Mouse (Mus musculus) myocyte (in vitro differentiated cells): ENCODE data around the gene Fkbp8. TPM values are rescaled to one million over a fixed set of nuclear protein-coding genes. Genes with fewer than 3 reads are reported as not detected.
A peak's percentile ranks its signal among the peaks of the same experiment; 100 is the strongest.

Experiments
- H3K27me3 ChIP-seq: one replicate; pipeline ENCODE4 v1.6.1; 2011; ENCODE audit not compliant: control insufficient read depth, insufficient read depth, insufficient read length
- H3K36me3 ChIP-seq: one replicate; pipeline ENCODE4 v1.6.1; 2011; ENCODE audit not compliant: control insufficient read depth, insufficient read depth
- H3K4me2 ChIP-seq: one replicate; pipeline ENCODE4 v1.6.1; 2011; ENCODE audit warnings: low read depth, control low read depth
- H3K4me3 ChIP-seq: one replicate; pipeline ENCODE4 v1.5.1; 2011; ENCODE audit warnings: mild to moderate bottlenecking, control low read depth, moderate library complexity
- H3K79me2 ChIP-seq: one replicate; pipeline ENCODE4 v1.6.1; 2011; ENCODE audit not compliant: control insufficient read depth, insufficient read depth
- H3ac ChIP-seq: one replicate; pipeline ENCODE4 v1.6.1; 2011; ENCODE audit not compliant: control insufficient read depth, insufficient read length
- CEBPB ChIP-seq: IDR thresholded peaks from 2 replicates; pipeline ENCODE4 v1.6.1; 2011; ENCODE audit warnings: mild to moderate bottlenecking, moderate library complexity; ENCODE audit not compliant: poor library complexity, insufficient read depth, severe bottlenecking
- E2F4 ChIP-seq: IDR thresholded peaks from one replicate; pipeline ENCODE4 v1.6.1; 2011; ENCODE audit warnings: mild to moderate bottlenecking, control low read depth, moderate library complexity; ENCODE audit not compliant: insufficient read depth
- MAX ChIP-seq: IDR thresholded peaks from one replicate; pipeline ENCODE4 v1.6.1; 2011; ENCODE audit warnings: low read depth, mild to moderate bottlenecking, control low read depth
- MYOD1 ChIP-seq, 3 experiments: IDR thresholded peaks; one replicate each; pipeline ENCODE4 v1.6.1; 2011; ENCODE audit warnings: control low read depth in 2 of 3, low read depth in 2 of 3, mild to moderate bottlenecking in 2 of 3, moderate library complexity in 1 of 3; ENCODE audit not compliant: insufficient read length in 2 of 3, control insufficient read depth in 1 of 3
- MYOG ChIP-seq, 3 experiments: IDR thresholded peaks; one replicate each; pipeline ENCODE4 v1.6.1; 2011; ENCODE audit warnings: control low read depth in 2 of 3, low read depth in 2 of 3, mild to moderate bottlenecking in 2 of 3; ENCODE audit not compliant: insufficient read length in 2 of 3, control insufficient read depth in 1 of 3, insufficient read depth in 1 of 3
- POLR2A ChIP-seq: IDR thresholded peaks from one replicate; pipeline ENCODE4 v1.6.1; 2011; ENCODE audit warnings: low read depth, mild to moderate bottlenecking, control low read depth, moderate library complexity; ENCODE audit not compliant: insufficient read length
- POLR2AphosphoS2 ChIP-seq: IDR thresholded peaks from one replicate; pipeline ENCODE4 v1.6.1; 2011; ENCODE audit warnings: low read depth, control low read depth; ENCODE audit not compliant: insufficient read length
- REST ChIP-seq: IDR thresholded peaks from one replicate; pipeline ENCODE4 v1.6.1; 2011; ENCODE audit warnings: mild to moderate bottlenecking, control low read depth, moderate library complexity; ENCODE audit not compliant: insufficient read depth, insufficient read length
- SRF ChIP-seq: IDR thresholded peaks from one replicate; pipeline ENCODE4 v1.6.1; 2011; ENCODE audit warnings: low read depth; ENCODE audit not compliant: control insufficient read depth, insufficient read length
- TCF12 ChIP-seq: IDR thresholded peaks from one replicate; pipeline ENCODE4 v1.6.1; 2011; ENCODE audit warnings: mild to moderate bottlenecking, control low read depth; ENCODE audit not compliant: poor library complexity, insufficient read depth, severe bottlenecking
- TCF3 ChIP-seq: IDR thresholded peaks from one replicate; pipeline ENCODE4 v1.6.1; 2011; ENCODE audit warnings: low read depth, control low read depth; ENCODE audit not compliant: insufficient read length
- USF1 ChIP-seq: IDR thresholded peaks from one replicate; pipeline ENCODE4 v1.6.1; 2011; ENCODE audit warnings: low read depth, mild to moderate bottlenecking, control low read depth, moderate library complexity
- polyA plus RNA-seq: library from polyadenylated mRNA; unstranded; fragments of >200 nt; fragmentation: generic; extraction: Trizol; gene quantifications from one replicate; pipeline ENCODE4 v1.2.1, GENCODE M21; 2012; ENCODE audit warnings: missing spikeins

The Fkbp8 gene
- polyA plus RNA-seq, 1 experiment = 329 TPM

DNA sequence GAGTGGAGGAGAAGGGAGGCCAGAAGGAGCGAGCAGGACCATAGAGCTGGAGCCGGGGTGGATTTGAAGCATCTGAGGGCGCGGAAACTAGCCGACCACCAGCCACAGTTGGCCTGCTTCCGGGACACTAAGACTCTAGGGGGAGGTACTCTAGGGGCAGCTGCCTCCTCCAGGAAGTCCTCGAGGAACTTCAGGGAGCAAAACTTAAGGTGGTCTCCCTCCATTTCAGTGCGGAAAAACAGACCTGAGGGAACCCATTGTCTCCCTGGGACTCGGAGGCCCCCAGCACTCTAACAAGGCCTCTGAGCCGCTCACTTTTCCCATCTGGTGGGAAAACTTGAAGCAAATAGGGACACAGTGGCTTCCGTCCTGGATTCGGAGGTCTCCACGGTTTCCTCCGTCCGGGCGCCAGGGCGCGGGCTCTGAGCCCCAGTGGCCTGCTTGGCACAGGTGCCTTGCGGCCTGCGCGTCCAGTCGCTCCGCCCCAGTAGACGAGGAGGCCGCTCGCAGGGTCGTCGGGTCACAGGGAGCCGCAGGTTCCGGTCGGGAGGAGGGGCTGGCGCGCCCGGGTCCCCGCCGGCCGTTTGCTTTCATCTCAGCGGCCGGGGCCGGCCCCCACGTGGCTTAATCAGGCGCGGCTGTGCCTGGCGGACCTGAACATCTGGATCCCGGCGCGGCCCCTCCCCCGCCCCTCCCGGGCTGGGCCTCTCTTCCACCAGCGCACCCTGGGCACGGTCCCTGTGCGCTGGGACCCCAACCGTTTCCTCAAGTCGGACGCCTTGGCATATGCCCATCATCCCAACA lies 39.3 kb upstream of the Fkbp8 start:
- TF ChIP-seq MAX (no peak), TCF12 (no peak), CEBPB (no peak)
- H3K4me3 ChIP-seq = no peak overlapping the region
- no peak overlapping the region for H3ac ChIP-seq
- no peaks in the 10 kb centered on the region for H3K79me2 ChIP-seq
- H3K4me2 ChIP-seq = no peak overlapping the region
- H3K36me3 ChIP-seq = no peaks in the 10 kb centered on the region
- H3K27me3 ChIP-seq = no peaks in the 10 kb centered on the region

DNA sequence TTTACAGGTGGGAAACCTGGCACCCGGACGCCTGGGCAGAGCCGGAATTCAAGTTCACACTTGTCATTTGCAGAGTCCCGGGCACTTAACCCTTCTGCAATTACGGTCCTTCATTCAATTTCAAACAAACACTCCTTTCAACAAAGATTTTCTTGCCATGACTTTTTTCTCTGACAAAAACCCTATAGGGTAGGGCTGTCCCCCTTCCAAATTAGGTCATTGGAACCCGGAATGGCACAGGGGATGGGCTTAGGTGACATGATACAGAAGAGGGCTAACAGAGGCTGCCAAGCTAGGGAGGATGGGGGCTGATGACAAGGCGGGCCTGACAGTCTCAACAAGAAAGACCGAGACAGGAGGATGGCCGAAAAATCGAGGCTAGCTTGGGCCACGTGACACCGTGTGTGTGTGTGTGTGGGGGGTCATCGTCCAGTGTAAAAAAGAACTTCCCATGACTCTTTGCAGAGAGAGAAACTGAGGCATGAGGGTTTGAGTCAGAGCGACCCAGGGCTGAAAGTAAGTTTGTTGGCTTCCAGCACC lies 38.5 kb upstream of the Fkbp8 start:
- Histone ChIP-seq H3ac (no peak overlapping the region), H3K4me2 (no peak overlapping the region), H3K27me3 (no peaks in the 10 kb centered on the region), H3K36me3 (no peaks in the 10 kb centered on the region), H3K4me3 (no peak overlapping the region), H3K79me2 (peaks cover 4% of the 10 kb centered on the region)
- TF ChIP-seq TCF3 = no peak
- no peak for TF ChIP-seq MAX
- TF ChIP-seq MYOG (IDR thresholded peaks at IDR 0.05; ENCODE audit: control insufficient read depth in 1 of 3, insufficient read depth in 1 of 3, insufficient read length in 2 of 3, low read depth in 2 of 3) = no peak
- no peak for TF ChIP-seq REST
- TF ChIP-seq POLR2A = no peak
- no peak for TF ChIP-seq E2F4
- no peak for TF ChIP-seq USF1
- no peak for TF ChIP-seq MYOD1 (IDR thresholded peaks at IDR 0.05; ENCODE audit: control insufficient read depth in 1 of 3, insufficient read length in 2 of 3, low read depth in 2 of 3)
- TF ChIP-seq CEBPB = no peak
- TF ChIP-seq SRF = no peak
- TF ChIP-seq POLR2AphosphoS2 = no peak
- TF ChIP-seq TCF12 = no peak

DNA sequence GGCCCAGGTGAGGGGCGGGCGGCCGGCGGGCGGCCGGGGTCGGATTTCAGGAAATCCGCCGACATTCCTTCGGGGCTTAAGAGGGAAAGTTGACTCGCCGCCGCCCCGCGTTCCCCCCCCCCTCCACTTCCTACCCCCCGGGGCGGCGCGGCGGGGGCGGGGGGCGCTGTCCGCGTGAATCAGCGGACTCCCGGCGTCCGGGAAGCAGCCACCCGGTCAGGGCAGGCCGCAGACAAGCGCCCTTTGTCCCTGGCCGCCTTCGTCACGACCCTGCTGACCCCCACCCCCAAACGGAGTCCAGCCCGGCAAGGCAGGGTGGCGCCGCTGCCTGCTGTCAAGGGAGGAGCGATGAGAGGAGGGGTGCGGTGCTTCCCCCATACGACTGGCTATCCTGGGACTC lies 37.9 kb upstream of the Fkbp8 start:
- no peaks in the 10 kb centered on the region for H3K27me3 ChIP-seq
- no peaks in the 10 kb centered on the region for H3K36me3 ChIP-seq
- no peak overlapping the region for H3K4me3 ChIP-seq
- no peak for TF ChIP-seq TCF12
- TF ChIP-seq MYOD1 (IDR thresholded peaks at IDR 0.05; ENCODE audit: control insufficient read depth in 1 of 3, insufficient read length in 2 of 3, low read depth in 2 of 3) = peak in 1 of 3 experiments; percentile 9
- H3ac ChIP-seq = no peak overlapping the region
- peaks cover 7% of the 10 kb centered on the region for H3K79me2 ChIP-seq
- peak overlapping the region; percentile 67 for H3K4me2 ChIP-seq

DNA sequence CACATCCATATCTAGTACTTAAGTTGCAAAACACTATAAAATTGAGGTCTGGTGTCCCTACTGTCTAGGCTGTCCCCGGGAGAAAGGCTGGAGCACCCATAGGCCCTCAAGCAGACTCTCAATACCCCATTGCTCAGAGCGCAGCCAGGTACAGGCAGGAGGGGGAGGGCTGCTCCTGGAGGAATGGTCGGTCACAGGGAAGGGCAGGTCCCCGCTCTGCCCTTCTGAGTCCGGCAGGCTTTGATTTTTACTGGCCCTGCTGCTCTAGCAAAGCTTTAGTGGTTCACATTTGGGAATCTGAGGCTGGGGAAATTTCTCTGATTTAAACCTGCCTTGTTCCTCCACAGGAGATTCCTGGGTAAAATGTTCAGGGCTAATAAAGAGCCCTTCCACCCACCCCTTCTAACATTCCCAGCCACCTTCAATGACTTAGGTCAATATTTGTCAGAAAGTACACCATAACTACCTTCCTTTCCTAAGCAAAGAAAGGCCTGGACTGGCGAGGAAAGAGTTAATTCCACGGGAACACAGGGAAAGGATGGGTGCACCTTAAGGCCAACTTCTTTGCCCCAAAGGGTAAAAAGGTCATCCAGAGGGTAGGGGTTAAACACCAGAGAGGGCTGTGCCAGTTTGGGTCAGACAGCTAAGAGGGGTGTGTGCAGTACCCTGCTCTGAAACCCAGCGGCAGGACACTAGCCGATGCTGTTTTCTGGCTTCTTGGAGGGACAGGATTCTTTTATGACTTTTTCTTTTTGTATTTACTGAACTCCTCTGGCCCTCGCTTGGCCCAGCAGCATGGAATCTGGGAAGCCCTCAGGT lies 37.3 kb upstream of the Fkbp8 start:
- Histone ChIP-seq H3K36me3 (no peaks in the 10 kb centered on the region), H3K4me2 (peak overlapping the region; percentile 67), H3K4me3 (no peak overlapping the region), H3ac (no peak overlapping the region), H3K79me2 (peaks cover 8% of the 10 kb centered on the region), H3K27me3 (no peaks in the 10 kb centered on the region)
- TF ChIP-seq MYOD1 (IDR thresholded peaks at IDR 0.05; ENCODE audit: control insufficient read depth in 1 of 3, insufficient read length in 2 of 3, low read depth in 2 of 3) (no peak), POLR2A (no peak)

DNA sequence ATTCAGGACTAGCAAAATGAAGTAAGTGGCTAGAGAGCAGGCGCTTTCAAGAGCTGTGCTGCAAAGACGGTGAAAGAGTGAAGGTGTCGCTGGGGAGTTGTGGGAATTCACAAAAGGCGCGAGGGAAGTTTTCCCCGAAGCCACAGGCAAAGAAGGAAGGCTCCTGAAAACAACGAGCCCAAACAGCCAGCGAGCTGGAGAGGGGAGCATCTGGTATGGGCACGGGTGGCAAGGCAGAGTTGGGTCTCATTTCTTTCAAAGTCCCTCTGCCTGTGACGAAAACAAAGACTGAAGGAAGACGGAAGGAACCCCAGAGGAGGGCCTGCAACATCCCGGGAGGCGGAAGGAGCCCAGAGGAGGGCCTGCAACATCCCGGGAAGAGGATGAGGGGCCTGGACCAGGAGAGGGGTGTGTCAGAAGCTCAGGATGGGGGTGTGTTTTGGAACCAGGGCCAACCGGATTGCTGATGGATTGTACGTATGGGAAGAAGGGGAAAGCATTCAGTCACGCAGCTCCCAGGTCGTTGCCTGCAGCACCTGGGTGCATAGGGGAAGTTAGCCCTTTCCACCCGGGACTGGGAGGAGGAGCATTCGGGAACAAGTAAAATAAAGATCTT lies 36.5 kb upstream of the Fkbp8 start:
- Histone ChIP-seq H3K27me3 (no peaks in the 10 kb centered on the region), H3ac (no peak overlapping the region), H3K4me3 (no peak overlapping the region), H3K79me2 (peaks cover 9% of the 10 kb centered on the region), H3K4me2 (no peak overlapping the region), H3K36me3 (no peaks in the 10 kb centered on the region)
- TF ChIP-seq MYOD1 (IDR thresholded peaks at IDR 0.05; ENCODE audit: control insufficient read depth in 1 of 3, insufficient read length in 2 of 3, low read depth in 2 of 3) (no peak), SRF (no peak), MAX (no peak), TCF3 (no peak), REST (no peak), POLR2AphosphoS2 (no peak), USF1 (no peak), POLR2A (no peak), MYOG (IDR thresholded peaks at IDR 0.05; ENCODE audit: control insufficient read depth in 1 of 3, insufficient read depth in 1 of 3, insufficient read length in 2 of 3, low read depth in 2 of 3) (no peak), E2F4 (no peak), TCF12 (no peak), CEBPB (no peak)
